Mouse (Mus musculus) liver, embryonic 15.5 days (tissue): ENCODE data around the gene Becn1. TPM values are rescaled to one million over a fixed set of nuclear protein-coding genes. Genes with fewer than 3 reads are reported as not detected.
A peak's percentile ranks its signal among the peaks of the same experiment; 100 is the strongest.

ENCODE experiments used
- ATAC-seq: fragments of 200-750 bp; cut with Nextera tagmentation; 2 replicates; pipeline ENCODE4 v1.8.0; 2017; ENCODE audit warnings: moderate number of reproducible peaks, mild to moderate bottlenecking, moderate library complexity; ENCODE audit not compliant: insufficient read depth
- H3K27ac ChIP-seq: fragments of 300-500 bp; sonication (generic); replicated peaks from 2 replicates; pipeline ENCODE4 v1.5.1; 2015; ENCODE audit warnings: mild to moderate bottlenecking, inconsistent platforms
- H3K27me3 ChIP-seq: fragments of 300-500 bp; sonication (generic); 2 replicates; pipeline ENCODE4 v1.6.1; 2015; ENCODE audit warnings: mild to moderate bottlenecking, inconsistent platforms
- H3K36me3 ChIP-seq: fragments of 300-500 bp; sonication (generic); replicated peaks from 2 replicates; pipeline ENCODE4 v1.6.1; 2015; ENCODE audit warnings: moderate library complexity, mild to moderate bottlenecking, inconsistent platforms
- H3K4me1 ChIP-seq: fragments of 300-500 bp; sonication (generic); replicated peaks from 2 replicates; pipeline ENCODE4 v1.6.1; 2015; ENCODE audit warnings: inconsistent platforms
- H3K4me2 ChIP-seq: fragments of 300-500 bp; sonication (generic); 2 replicates; pipeline ENCODE4 v1.6.1; 2015; ENCODE audit warnings: moderate library complexity, mild to moderate bottlenecking, inconsistent platforms
- H3K4me3 ChIP-seq: fragments of 300-500 bp; sonication (generic); replicated peaks from 2 replicates; pipeline ENCODE4 v1.5.1; 2015; ENCODE audit warnings: mild to moderate bottlenecking, inconsistent platforms
- H3K9ac ChIP-seq: fragments of 300-500 bp; sonication (generic); 2 replicates; pipeline ENCODE4 v1.6.1; 2015; ENCODE audit warnings: moderate library complexity, mild to moderate bottlenecking, inconsistent platforms
- H3K9me3 ChIP-seq: fragments of 300-500 bp; sonication (generic); replicated peaks from 2 replicates; pipeline ENCODE4 v1.6.1; 2016; ENCODE audit warnings: inconsistent platforms
- WGBS: fragments of 180-500 bp; shearing (Covaris S2); methylation state at CpG from one replicate; pipeline ENCODE4 v1.1.7; 2015; ENCODE audit warnings: mixed read lengths; ENCODE audit not compliant: insufficient replicate concordance; 5-methylcytosine and 5-hydroxymethylcytosine counted together
- polyA plus RNA-seq: library from polyadenylated mRNA; unstranded; fragments of >200 nt; fragmentation: Nextera tagmentation; extraction: Ambion mirVana; gene quantifications from 2 replicates; pipeline ENCODE4 v1.2.1, GENCODE M21; 2015

Becn1 gene
- polyA plus RNA-seq = 94.0 and 97.1 TPM in 2 replicates

GRCm38 (mm10) chr11:101302004-101302798, at the start of gene Becn1:
Gene Becn1, minus strand, starts transcription at chr11:101302286.
- H3K36me3 ChIP-seq = peaks cover 33% of the 10 kb centered on the region
- H3K4me3 ChIP-seq = peak within 1 kb of the TSS; percentile 80
- 8% methylated on average over 39 of the region's 39 CpGs for WGBS
- peak within 1 kb of the TSS; percentile 87 for H3K9ac ChIP-seq
- peak; percentile 92 for ATAC-seq
- peaks cover 16% of the 10 kb centered on the region for H3K27me3 ChIP-seq
- H3K4me2 ChIP-seq = peak within 1 kb of the TSS; percentile 77
- peak within 1 kb of the TSS; percentile 84 for H3K27ac ChIP-seq
- peaks cover 25% of the 10 kb centered on the region for H3K4me1 ChIP-seq
- H3K9me3 ChIP-seq = no peaks in the 10 kb centered on the region

GRCm38 (mm10) chr11:101351721-101352111, 49.6 kb upstream of the Becn1 start:
- ATAC-seq = no peak
- Histone ChIP-seq H3K9ac (no peak overlapping the region), H3K36me3 (no peaks in the 10 kb centered on the region), H3K4me3 (no peak overlapping the region), H3K4me1 (no peaks in the 10 kb centered on the region), H3K27ac (no peak overlapping the region), H3K4me2 (no peak overlapping the region), H3K27me3 (no peaks in the 10 kb centered on the region; the same call in 1 of the 2 replicates), H3K9me3 (no peaks in the 10 kb centered on the region)
- 47% methylated on average over 3 of the region's 3 CpGs for WGBS

GRCm38 (mm10) chr11:101351100-101351720, 49.1 kb upstream of the Becn1 start:
- WGBS = 56% methylated on average over 11 of the region's 11 CpGs
- no peak overlapping the region for H3K4me2 ChIP-seq
- ATAC-seq = no peak

GRCm38 (mm10) chr11:101349216-101349615, 47.1 kb upstream of the Becn1 start:
- Histone ChIP-seq H3K27me3 (peaks cover 1% of the 10 kb centered on the region; the same call in 1 of the 2 replicates), H3K9me3 (no peaks in the 10 kb centered on the region), H3K4me1 (no peaks in the 10 kb centered on the region), H3K27ac (no peak overlapping the region), H3K36me3 (no peaks in the 10 kb centered on the region), H3K9ac (no peak overlapping the region), H3K4me3 (no peak overlapping the region), H3K4me2 (no peak overlapping the region)
- 47% methylated on average over 3 of the region's 3 CpGs for WGBS
- ATAC-seq = no peak

More at GRCm38 (mm10) chr11:101351100-101351720, 49.1 kb upstream of the Becn1 start:
- Histone ChIP-seq H3K9me3 (no peaks in the 10 kb centered on the region), H3K27ac (no peak overlapping the region), H3K36me3 (no peaks in the 10 kb centered on the region), H3K27me3 (no peaks in the 10 kb centered on the region; the same call in 1 of the 2 replicates), H3K4me1 (no peaks in the 10 kb centered on the region), H3K9ac (no peak overlapping the region), H3K4me3 (no peak overlapping the region)

GRCm38 (mm10) chr11:101348774-101349173, 46.7 kb upstream of the Becn1 start:
- no peak overlapping the region for H3K4me3 ChIP-seq
- H3K36me3 ChIP-seq = no peaks in the 10 kb centered on the region
- H3K27me3 ChIP-seq = peaks cover 5% of the 10 kb centered on the region; the same call in 1 of the 2 replicates
- H3K27ac ChIP-seq = no peak overlapping the region
- H3K9ac ChIP-seq = no peak overlapping the region
- no peaks in the 10 kb centered on the region for H3K9me3 ChIP-seq
- no peak for ATAC-seq
- H3K4me2 ChIP-seq = no peak overlapping the region
- H3K4me1 ChIP-seq = no peaks in the 10 kb centered on the region
- 60% methylated on average over 7 of the region's 7 CpGs for WGBS

- Histone ChIP-seq H3K4me2 (no peak overlapping the region), H3K4me3 (no peak overlapping the region)
- WGBS = 70% methylated on average over 10 of the region's 10 CpGs
Observed at GRCm38 (mm10) chr11:101347083-101347775, 45.1 kb upstream of the Becn1 start.

GRCm38 (mm10) chr11:101338123-101338760, 36.2 kb upstream of the Becn1 start:
- WGBS = 9% methylated on average over 9 of the region's 9 CpGs
- Histone ChIP-seq H3K9ac (no peak overlapping the region), H3K4me1 (peaks cover 23% of the 10 kb centered on the region), H3K4me3 (peak overlapping the region; percentile 22), H3K27me3 (peaks cover 6% of the 10 kb centered on the region; the same call in 1 of the 2 replicates), H3K9me3 (no peaks in the 10 kb centered on the region), H3K27ac (no peak overlapping the region), H3K36me3 (no peaks in the 10 kb centered on the region), H3K4me2 (peak overlapping the region; percentile 58)
- peak; percentile 85 for ATAC-seq

More at GRCm38 (mm10) chr11:101347083-101347775, 45.1 kb upstream of the Becn1 start:
- Histone ChIP-seq H3K9ac (no peak overlapping the region), H3K27ac (no peak overlapping the region), H3K9me3 (no peaks in the 10 kb centered on the region), H3K27me3 (peaks cover 8% of the 10 kb centered on the region; the same call in 1 of the 2 replicates), H3K36me3 (no peaks in the 10 kb centered on the region), H3K4me1 (no peaks in the 10 kb centered on the region)
- ATAC-seq = no peak

GRCm38 (mm10) chr11:101335685-101336084, 33.6 kb upstream of the Becn1 start:
- no peaks in the 10 kb centered on the region for H3K36me3 ChIP-seq
- ATAC-seq = no peak
- WGBS = 76% methylated on average over 9 of the region's 9 CpGs
- no peaks in the 10 kb centered on the region for H3K9me3 ChIP-seq
- no peak overlapping the region for H3K9ac ChIP-seq
- peaks cover 6% of the 10 kb centered on the region; the same call in 1 of the 2 replicates for H3K27me3 ChIP-seq
- no peak overlapping the region for H3K4me3 ChIP-seq
- H3K4me1 ChIP-seq = peaks cover 23% of the 10 kb centered on the region
- no peak overlapping the region for H3K4me2 ChIP-seq
- no peak overlapping the region for H3K27ac ChIP-seq

GRCm38 (mm10) chr11:101334516-101334915, 32.4 kb upstream of the Becn1 start:
- Histone ChIP-seq H3K36me3 (no peaks in the 10 kb centered on the region), H3K27me3 (peaks cover 6% of the 10 kb centered on the region; the same call in 1 of the 2 replicates), H3K4me1 (peaks cover 23% of the 10 kb centered on the region), H3K4me2 (no peak overlapping the region), H3K9me3 (no peaks in the 10 kb centered on the region), H3K4me3 (no peak overlapping the region), H3K27ac (no peak overlapping the region), H3K9ac (no peak overlapping the region)
- ATAC-seq = no peak
- WGBS = 33% methylated on average over 6 of the region's 6 CpGs

- Histone ChIP-seq H3K4me2 (no peak overlapping the region), H3K9me3 (no peaks in the 10 kb centered on the region), H3K9ac (no peak overlapping the region), H3K36me3 (no peaks in the 10 kb centered on the region), H3K27ac (no peak overlapping the region), H3K4me1 (peaks cover 23% of the 10 kb centered on the region), H3K27me3 (peaks cover 6% of the 10 kb centered on the region; the same call in 1 of the 2 replicates), H3K4me3 (no peak overlapping the region)
- no peak for ATAC-seq
- WGBS = 56% methylated on average over 10 of the region's 10 CpGs
Observed at GRCm38 (mm10) chr11:101334023-101334422, 31.9 kb upstream of the Becn1 start.
